Mouse (Mus musculus): ENCODE results near the gene Mansc4. TPM values are rescaled to one million over a fixed set of nuclear protein-coding genes. Genes with fewer than 3 reads are reported as not detected.

The Mansc4 gene
- total RNA-seq (2021): under 1 TPM; 0.32 to 0.46 TPM

GRCm38 (mm10) chr6:147086594-147087225 is at the start of gene Mansc4:
Mansc4 (minus strand) TSS chr6:147087032.
- intact Hi-C loops (cut with DNase I): no loop called here
- peak; percentile 34 for DNase-seq

GRCm38 (mm10) chr6:147127239-147127638 is 40.4 kb upstream of the Mansc4 start:
- intact Hi-C loops (cut with DNase I): no loop called here

GRCm38 (mm10) chr6:147121320-147121719 is 34.5 kb upstream of the Mansc4 start:
- intact Hi-C loops (cut with DNase I): no loop called here
- DNase-seq: no peak

More at GRCm38 (mm10) chr6:147127239-147127638, 40.4 kb upstream of the Mansc4 start:
- DNase-seq: no peak

GRCm38 (mm10) chr6:147118190-147118589 is 31.4 kb upstream of the Mansc4 start:
- intact Hi-C loops (cut with DNase I): no loop called here
- DNase-seq: no peak

GRCm38 (mm10) chr6:147117764-147118163 is 30.9 kb upstream of the Mansc4 start:
- no peak for DNase-seq
- intact Hi-C loops (cut with DNase I): no loop called here

- DNase-seq: peak; percentile 82
- intact Hi-C loops (cut with DNase I): no loop called here
These were observed 29.7 kb upstream of the Mansc4 start for GRCm38 (mm10) chr6:147116579-147116978.

- intact Hi-C loops (cut with DNase I): no loop called here
- DNase-seq: no peak
These were observed 22.5 kb upstream of the Mansc4 start for GRCm38 (mm10) chr6:147109283-147109682.

- no peak for DNase-seq
- intact Hi-C loops (cut with DNase I): no loop called here
These were observed 19.9 kb upstream of the Mansc4 start for GRCm38 (mm10) chr6:147106716-147107115.

GRCm38 (mm10) chr6:147105529-147105928 is 18.7 kb upstream of the Mansc4 start:
- DNase-seq: no peak
- intact Hi-C loops (cut with DNase I): no loop called here

- intact Hi-C loops (cut with DNase I): no loop called here
- DNase-seq: no peak
These were observed 15.5 kb upstream of the Mansc4 start for GRCm38 (mm10) chr6:147102293-147102692.

GRCm38 (mm10) chr6:147099458-147100277 is 12.8 kb upstream of the Mansc4 start:
- DNase-seq: no peak
- intact Hi-C loops (cut with DNase I): no loop called here

- intact Hi-C loops (cut with DNase I): no loop called here
- DNase-seq: no peak
These were observed 10.6 kb upstream of the Mansc4 start for GRCm38 (mm10) chr6:147097346-147097929.

- DNase-seq: no peak
- intact Hi-C loops (cut with DNase I): no loop called here
These were observed 10.1 kb upstream of the Mansc4 start for GRCm38 (mm10) chr6:147096934-147097333.

GRCm38 (mm10) chr6:147096109-147096508 is 9.3 kb upstream of the Mansc4 start:
- intact Hi-C loops (cut with DNase I): no loop called here
- DNase-seq: no peak

- no peak for DNase-seq
- intact Hi-C loops (cut with DNase I): no loop called here
These were observed 7.9 kb upstream of the Mansc4 start for GRCm38 (mm10) chr6:147094771-147095170.

GRCm38 (mm10) chr6:147092136-147092535 is 5.3 kb upstream of the Mansc4 start:
- intact Hi-C loops (cut with DNase I): no loop called here
- DNase-seq: peak; percentile 77

- DNase-seq: peak; percentile 64
- intact Hi-C loops (cut with DNase I): no loop called here
These were observed 4.6 kb upstream of the Mansc4 start, which contains the start of gene Klhl42 for GRCm38 (mm10) chr6:147091136-147092120. Klhl42 (plus strand) TSS chr6:147091379.

- peak; percentile 36 for DNase-seq
- intact Hi-C loops (cut with DNase I): no loop called here
These were observed 3.4 kb upstream of the Mansc4 start for GRCm38 (mm10) chr6:147090191-147090590.

GRCm38 (mm10) chr6:147088517-147088916 is 1.7 kb upstream of the Mansc4 start:
- no peak for DNase-seq
- intact Hi-C loops (cut with DNase I): no loop called here

GRCm38 (mm10) chr6:147087736-147088135 is 904 bp upstream of the Mansc4 start:
- intact Hi-C loops (cut with DNase I): no loop called here
- no peak for DNase-seq

Measured in left cerebral cortex, postnatal 4 days (tissue).